Mouse (Mus musculus): Measurements from ENCODE around the gene Osgepl1. TPM values are rescaled to one million over a fixed set of nuclear protein-coding genes. Genes with fewer than 3 reads are reported as not detected.

The Osgepl1 gene
- 1.3 and 1.5 TPM in 2 replicates for polyA plus RNA-seq (2012; rRNA removed)

DNA sequence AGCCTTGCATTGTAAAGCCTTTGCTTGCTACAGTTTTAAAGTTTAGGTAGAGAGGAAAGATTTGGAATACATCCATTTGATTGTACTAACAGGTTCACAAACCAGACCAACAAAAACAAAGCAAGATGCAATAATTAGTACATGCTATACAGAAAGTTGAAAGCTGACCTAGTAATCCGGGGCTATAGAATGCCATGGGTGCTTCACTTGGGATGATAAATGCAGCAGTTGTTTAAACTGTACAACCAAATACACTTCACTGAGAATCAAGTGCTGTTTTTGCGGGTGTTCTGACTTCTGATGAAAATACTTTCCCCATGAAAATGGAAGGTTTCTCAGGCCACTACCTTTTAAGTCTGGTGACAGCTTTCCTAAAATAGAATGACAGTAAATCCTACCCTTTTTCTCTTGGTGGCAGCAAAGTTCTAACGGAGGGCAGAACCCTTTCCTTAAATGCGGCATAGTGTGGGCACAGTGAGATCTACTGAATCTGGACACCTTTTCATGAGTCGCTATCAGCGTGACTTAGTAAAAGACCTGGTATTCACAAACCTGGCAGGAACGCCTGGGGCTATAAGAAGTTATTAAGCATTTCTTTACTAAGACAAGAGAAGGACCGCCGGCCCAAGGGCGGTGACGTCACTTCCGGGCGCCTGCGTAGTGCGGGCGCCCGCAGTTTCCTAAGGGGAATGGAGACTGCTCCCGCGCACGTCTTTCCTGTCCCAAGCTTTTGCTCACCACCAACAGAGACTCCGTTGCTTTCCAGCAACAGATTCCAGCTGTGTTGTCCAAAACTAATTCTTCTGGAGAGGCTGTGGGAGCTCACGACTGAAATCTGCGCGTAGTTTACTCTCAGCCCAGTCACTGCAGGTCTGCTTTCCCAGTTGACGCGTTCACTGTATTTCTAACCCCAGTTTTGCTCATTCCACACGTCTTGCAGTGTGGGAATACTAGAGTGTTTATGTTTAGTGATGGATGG, at the start of gene Osgepl1:
Gene Osgepl1, plus strand, starts transcription at position 636 of the 979 bp plus-strand sequence.

DNA sequence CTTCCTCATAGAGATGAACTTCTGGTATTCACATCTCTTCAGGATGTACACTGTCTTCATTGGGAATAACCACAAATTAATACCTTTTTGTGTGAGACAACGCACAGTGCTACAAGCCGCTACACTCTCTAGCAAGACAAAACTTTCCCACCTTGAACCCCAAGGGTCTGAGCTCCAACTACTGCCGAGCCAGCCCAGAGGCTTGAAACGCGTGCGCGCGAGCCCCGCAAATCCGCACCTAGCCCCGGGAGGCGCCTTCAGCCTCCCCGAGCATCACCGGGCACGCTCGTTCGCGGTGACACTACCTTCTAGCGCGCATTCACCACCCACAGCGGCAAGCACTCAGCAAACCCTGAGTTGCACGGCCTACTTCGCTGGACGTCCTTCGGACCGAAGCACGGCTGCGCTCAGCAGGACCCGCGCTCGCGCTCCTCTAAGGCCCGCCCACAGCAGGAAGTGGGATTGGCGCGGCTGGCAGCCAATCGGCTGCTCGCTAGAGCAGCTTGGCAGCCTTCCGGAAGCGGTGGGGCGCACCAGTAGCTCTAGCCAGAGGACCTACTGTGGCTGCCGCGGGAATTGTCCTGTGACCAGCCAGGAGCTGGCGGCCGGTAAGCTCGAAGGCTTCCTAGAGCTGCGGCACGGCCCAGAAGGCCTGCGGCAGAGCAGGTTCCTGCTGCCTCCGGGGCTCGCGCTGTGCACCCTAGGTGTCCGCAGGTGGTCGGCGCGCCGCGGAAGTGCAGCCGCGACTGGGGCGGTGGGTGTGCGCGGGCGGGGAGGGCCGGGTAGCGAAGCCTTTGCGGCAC, 16.6 kb upstream of the Osgepl1 start, which contains the start of the genes Pms1, Ormdl1 and Gm28778:
Gene Pms1, minus strand, starts transcription at position 438 of the 803 bp plus-strand sequence.
Gene Ormdl1, plus strand, starts transcription at position 515 of the 803 bp plus-strand sequence.
Gene Gm28778, plus strand, starts transcription at position 531 of the 803 bp plus-strand sequence.

GRCm38 (mm10) chr1:53352327-53353261, 39.2 kb downstream of the Osgepl1 start, which contains the start of the genes Asdurf, Gm28551 and Asnsd1:
Asdurf (minus strand) TSS chr1:53352619.
Gm28551 (minus strand) TSS chr1:53352667.
Asnsd1 (minus strand) TSS chr1:53352752.

Other genes starting within 250 kb of the Osgepl1 start
- gene 1700019A02Rik, start 126.0 kb upstream of the Osgepl1 start, polyA plus RNA-seq (2012; rRNA removed): not detected in 2 replicates
- 0.80 and 1.1 TPM in 2 replicates for gene Pms1, start 16.6 kb upstream of the Osgepl1 start, polyA plus RNA-seq (2012; rRNA removed)
- 3.5 and 4.3 TPM in 2 replicates for gene Ormdl1, start 16.5 kb upstream of the Osgepl1 start, polyA plus RNA-seq (2012; rRNA removed)
- 20.6 and 26.4 TPM in 2 replicates for gene Gm28778, start 16.5 kb upstream of the Osgepl1 start, polyA plus RNA-seq (2012; rRNA removed)
- gene Asdurf, start 39.0 kb downstream of the Osgepl1 start, polyA plus RNA-seq (2012; rRNA removed): not detected in 2 replicates
- not detected in 2 replicates for gene Gm28551, start 39.0 kb downstream of the Osgepl1 start, polyA plus RNA-seq (2012; rRNA removed)
- 3.1 and 3.2 TPM in 2 replicates for gene Asnsd1, start 39.1 kb downstream of the Osgepl1 start, polyA plus RNA-seq (2012; rRNA removed)